Mouse (Mus musculus) forebrain, embryonic 15.5 days (tissue): ENCODE data around the gene Runx2. TPM values are rescaled to one million over a fixed set of nuclear protein-coding genes. Genes with fewer than 3 reads are reported as not detected.

ENCODE experiments used
- ATAC-seq: fragments of 200-750 bp; cut with Nextera tagmentation; replicated peaks from 2 replicates; pipeline ENCODE4 v1.8.0; 2017; ENCODE audit warnings: mild to moderate bottlenecking, moderate TSS enrichment, moderate library complexity
- H3K27ac ChIP-seq: fragments of 300-500 bp; sonication (generic); replicated peaks from 2 replicates; pipeline ENCODE4 v1.5.1; 2015; ENCODE audit warnings: mild to moderate bottlenecking, inconsistent platforms
- H3K27me3 ChIP-seq: fragments of 300-500 bp; sonication (generic); 2 replicates; pipeline ENCODE4 v1.6.1; 2015; ENCODE audit warnings: inconsistent platforms
- H3K36me3 ChIP-seq: fragments of 300-500 bp; sonication (generic); 2 replicates; pipeline ENCODE4 v1.6.1; 2015; ENCODE audit warnings: mild to moderate bottlenecking, inconsistent platforms
- H3K4me1 ChIP-seq: fragments of 300-500 bp; sonication (generic); 2 replicates; pipeline ENCODE4 v1.6.1; 2015; ENCODE audit warnings: inconsistent platforms
- H3K4me2 ChIP-seq: fragments of 300-500 bp; sonication (generic); replicated peaks from 2 replicates; pipeline ENCODE4 v1.6.1; 2015; ENCODE audit warnings: mild to moderate bottlenecking, inconsistent platforms
- H3K4me3 ChIP-seq: fragments of 300-500 bp; sonication (generic); 2 replicates; pipeline ENCODE4 v1.5.1; 2015; ENCODE audit warnings: mild to moderate bottlenecking, inconsistent platforms
- H3K9ac ChIP-seq: fragments of 300-500 bp; sonication (generic); replicated peaks from 2 replicates; pipeline ENCODE4 v1.6.1; 2015; ENCODE audit warnings: mild to moderate bottlenecking, inconsistent platforms
- H3K9me3 ChIP-seq: fragments of 300-500 bp; sonication (generic); 2 replicates; pipeline ENCODE4 v1.6.1; 2016; ENCODE audit warnings: inconsistent platforms
- WGBS: fragments of 180-500 bp; shearing (Covaris S2); methylation state at CpG from one replicate; pipeline ENCODE4 v1.1.7; 2015; ENCODE audit warnings: mixed read lengths; 5-methylcytosine and 5-hydroxymethylcytosine counted together
- polyA plus RNA-seq: library from polyadenylated mRNA; unstranded; fragments of >200 nt; fragmentation: Nextera tagmentation; extraction: Ambion mirVana; gene quantifications from 2 replicates; pipeline ENCODE4 v1.2.1, GENCODE M21; 2015

Runx2 gene
- polyA plus RNA-seq, 1 experiment from 2014 or later = 0.31 TPM

DNA sequence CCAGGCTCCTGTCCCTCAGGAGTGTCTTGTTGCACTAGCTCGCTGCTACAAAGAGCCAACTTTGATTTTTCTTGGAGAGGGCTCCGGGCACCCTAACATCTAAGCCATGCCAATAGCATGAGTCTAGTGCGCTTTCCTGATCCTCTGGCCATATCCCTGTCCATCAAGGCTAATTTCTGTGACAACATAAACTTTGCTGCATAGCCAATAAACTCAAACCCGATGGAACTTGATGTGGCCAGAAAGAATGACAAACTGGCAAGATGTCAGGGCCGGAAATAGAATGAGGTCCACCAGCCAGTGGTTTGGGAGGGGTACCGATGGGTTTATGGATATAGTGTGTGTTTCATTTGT is 221.9 kb downstream of the Runx2 start:
- no peaks in the 10 kb centered on the region for H3K9me3 ChIP-seq
- ATAC-seq = no peak
- no peaks in the 10 kb centered on the region for H3K36me3 ChIP-seq
- H3K27ac ChIP-seq = no peak overlapping the region
- 95% methylated on average over 6 of the region's 6 CpGs for WGBS
- no peaks in the 10 kb centered on the region for H3K27me3 ChIP-seq
- H3K4me2 ChIP-seq = no peak overlapping the region
- no peak overlapping the region for H3K4me3 ChIP-seq
- H3K9ac ChIP-seq = no peak overlapping the region
- 0 out of 2 replicates have a peak, but pooled peaks cover 1% of the 10 kb centered on the region for H3K4me1 ChIP-seq

DNA sequence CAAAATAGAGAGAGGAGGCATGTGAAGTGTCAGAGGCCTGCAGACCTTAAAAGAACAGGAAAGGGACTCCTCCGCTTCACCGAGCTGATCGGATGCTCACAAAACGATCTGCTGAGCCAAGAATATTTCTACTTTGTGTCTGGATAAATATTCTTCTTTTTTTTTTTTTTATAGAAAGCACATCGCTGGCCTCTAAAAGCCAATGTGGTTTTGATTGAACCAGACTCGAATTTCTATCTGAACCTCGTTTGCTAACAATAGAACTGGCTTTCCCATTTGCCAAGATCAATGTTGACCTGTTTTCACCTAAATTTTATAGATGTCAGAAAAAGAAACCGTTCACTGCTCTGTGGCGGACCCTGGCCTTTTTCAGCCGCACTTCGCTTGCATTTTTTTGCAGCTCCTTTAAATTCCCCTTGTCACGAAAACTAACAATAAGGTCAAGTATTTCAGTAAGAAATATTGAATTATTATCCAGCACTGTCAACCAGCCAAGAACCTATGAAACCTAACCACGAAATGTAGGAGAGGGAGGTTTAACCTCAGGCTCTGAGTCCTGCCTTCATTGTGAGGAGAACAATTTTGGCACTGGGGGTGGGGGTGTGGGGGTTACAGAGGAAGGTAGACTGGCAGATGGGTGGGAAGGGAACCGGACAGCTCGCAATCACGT is 222.4 kb downstream of the Runx2 start:
- Histone ChIP-seq H3K4me2 (no peak overlapping the region), H3K4me3 (no peak overlapping the region), H3K27me3 (no peaks in the 10 kb centered on the region), H3K36me3 (no peaks in the 10 kb centered on the region), H3K9ac (no peak overlapping the region), H3K4me1 (no peaks in the 10 kb centered on the region), H3K9me3 (no peaks in the 10 kb centered on the region), H3K27ac (no peak overlapping the region)
- ATAC-seq = no peak
- 82% methylated on average over 16 of the region's 16 CpGs for WGBS

DNA sequence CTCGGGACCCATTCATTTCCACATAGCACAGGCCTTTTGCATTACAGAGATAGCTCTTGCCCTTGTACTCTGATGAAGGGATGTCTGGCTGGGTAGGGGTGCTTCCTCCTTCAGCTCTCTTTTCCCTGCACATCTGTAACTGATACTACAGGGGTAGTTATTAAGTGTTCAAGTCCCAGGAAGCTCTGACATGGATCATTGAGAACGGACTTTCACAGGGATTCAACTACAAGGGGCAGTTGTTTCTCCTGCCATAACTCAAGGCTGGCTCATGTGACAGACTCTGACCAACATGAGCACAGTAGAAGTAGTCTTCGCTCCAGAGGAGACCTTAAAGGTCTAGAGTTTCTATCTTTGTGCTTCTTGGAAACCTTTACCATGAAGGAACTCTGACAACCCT is 226.1 kb downstream of the Runx2 start:
- no peaks in the 10 kb centered on the region for H3K36me3 ChIP-seq
- no peak overlapping the region for H3K4me2 ChIP-seq
- H3K27ac ChIP-seq = no peak overlapping the region
- 0 out of 2 replicates have a peak, but pooled peaks have one; percentile 8 for ATAC-seq
- H3K9ac ChIP-seq = no peak overlapping the region
- H3K4me1 ChIP-seq = no peaks in the 10 kb centered on the region
- H3K9me3 ChIP-seq = no peaks in the 10 kb centered on the region
- no peak overlapping the region for H3K4me3 ChIP-seq
- H3K27me3 ChIP-seq = no peaks in the 10 kb centered on the region
- WGBS = 57% methylated on average over 3 of the region's 3 CpGs

- Histone ChIP-seq H3K4me2 (no peak overlapping the region), H3K9me3 (no peaks in the 10 kb centered on the region), H3K27me3 (no peaks in the 10 kb centered on the region), H3K4me3 (no peak overlapping the region), H3K9ac (no peak overlapping the region), H3K4me1 (no peaks in the 10 kb centered on the region), H3K27ac (no peak overlapping the region), H3K36me3 (no peaks in the 10 kb centered on the region)
- 0 out of 2 replicates have a peak, but pooled peaks have one; percentile 35 for ATAC-seq
- WGBS = 2% methylated on average over 3 of the region's 3 CpGs
Observed at GRCm38 (mm10) chr17:44588020-44588419, 226.6 kb downstream of the Runx2 start.

DNA sequence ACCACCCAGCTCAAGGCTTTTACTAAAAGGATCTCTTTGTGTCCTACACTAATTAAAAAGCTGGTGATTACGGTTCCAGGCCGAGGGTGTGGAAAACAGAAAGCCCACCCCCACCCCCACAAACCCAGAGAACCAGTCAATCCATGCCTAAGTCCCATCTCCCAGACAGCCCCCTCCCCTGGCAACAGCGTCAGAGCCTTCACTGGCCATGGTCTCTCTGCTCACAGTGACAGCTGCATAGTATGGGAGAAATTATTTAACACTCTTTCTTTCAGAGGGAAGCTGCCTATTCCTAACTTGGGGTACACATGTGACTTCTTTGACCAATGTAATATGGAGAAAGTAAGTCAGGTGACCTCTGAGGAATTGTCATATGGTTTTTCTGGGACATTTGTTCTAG is 228.4 kb downstream of the Runx2 start:
- Histone ChIP-seq H3K4me2 (no peak overlapping the region), H3K36me3 (no peaks in the 10 kb centered on the region), H3K27me3 (no peaks in the 10 kb centered on the region), H3K9ac (no peak overlapping the region), H3K4me3 (no peak overlapping the region), H3K9me3 (no peaks in the 10 kb centered on the region), H3K4me1 (no peaks in the 10 kb centered on the region), H3K27ac (no peak overlapping the region)
- 30% methylated on average over 3 of the region's 3 CpGs for WGBS
- no peak for ATAC-seq

DNA sequence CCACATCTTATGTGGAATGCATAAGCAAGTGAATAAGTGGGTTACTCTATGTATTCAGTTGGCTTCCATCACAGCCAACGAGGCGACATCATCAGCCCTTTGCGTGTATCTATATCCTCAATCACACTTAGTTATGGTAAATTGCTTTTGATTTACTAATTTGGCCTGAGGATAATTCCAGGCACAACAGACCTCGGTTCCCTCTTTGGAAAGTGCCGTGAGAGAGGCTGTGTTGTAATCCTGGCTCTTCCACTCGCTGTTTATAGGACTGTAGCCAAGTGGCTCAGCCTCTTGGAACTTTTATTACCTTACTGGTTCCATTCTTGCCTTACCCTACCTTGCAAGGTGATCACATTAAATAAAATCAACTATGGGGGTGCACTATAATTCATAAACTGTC is 229.8 kb downstream of the Runx2 start:
- WGBS = 61% methylated on average over 6 of the region's 6 CpGs
- no peaks in the 10 kb centered on the region for H3K9me3 ChIP-seq
- H3K4me1 ChIP-seq = no peaks in the 10 kb centered on the region
- H3K27me3 ChIP-seq = no peaks in the 10 kb centered on the region
- H3K9ac ChIP-seq = no peak overlapping the region
- H3K36me3 ChIP-seq = no peaks in the 10 kb centered on the region
- no peak overlapping the region for H3K4me2 ChIP-seq
- no peak for ATAC-seq
- no peak overlapping the region for H3K27ac ChIP-seq
- no peak overlapping the region for H3K4me3 ChIP-seq

DNA sequence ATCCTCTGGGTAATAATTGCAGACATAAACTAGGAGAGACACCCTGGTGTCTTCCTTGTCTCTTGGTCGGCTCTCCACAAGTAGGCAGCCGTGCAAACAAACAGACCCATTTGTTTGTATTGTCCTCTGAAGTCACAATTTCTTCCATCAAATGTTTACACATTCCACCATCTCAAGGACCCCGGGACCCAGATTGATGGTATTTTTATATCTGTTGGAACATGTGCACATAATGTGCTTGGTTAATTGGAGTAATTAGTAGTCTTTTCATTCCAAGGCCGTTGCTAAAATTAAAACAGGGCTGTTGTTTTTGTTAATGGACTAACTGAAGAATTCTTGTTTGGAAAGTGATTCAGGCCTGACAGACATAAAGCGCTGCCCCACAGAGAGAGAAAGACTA is 236.8 kb downstream of the Runx2 start:
- WGBS = 29% methylated on average over 5 of the region's 5 CpGs
- Histone ChIP-seq H3K27ac (no peak overlapping the region), H3K36me3 (no peaks in the 10 kb centered on the region), H3K27me3 (no peaks in the 10 kb centered on the region), H3K4me1 (no peaks in the 10 kb centered on the region), H3K4me3 (no peak overlapping the region), H3K4me2 (no peak overlapping the region), H3K9me3 (no peaks in the 10 kb centered on the region), H3K9ac (no peak overlapping the region)
- ATAC-seq = no peak

DNA sequence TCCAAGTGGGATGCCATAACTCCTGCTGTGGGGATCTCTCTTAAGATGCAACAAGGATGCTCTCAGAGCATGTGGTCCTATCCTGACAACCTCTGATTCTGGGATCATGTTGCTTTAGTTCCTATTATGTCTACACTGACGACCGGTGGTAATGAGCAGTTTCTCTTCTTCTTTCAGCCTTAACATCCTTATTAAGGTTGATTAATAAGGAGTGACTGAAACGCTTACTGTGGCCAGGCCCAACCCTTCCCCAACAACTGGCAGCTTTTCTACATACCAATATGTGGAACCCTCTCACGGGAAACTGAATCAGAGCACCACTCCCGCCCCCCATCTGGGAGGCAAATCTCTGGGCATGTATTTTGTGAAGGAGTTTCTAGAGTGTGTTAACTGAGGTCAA is 243.7 kb downstream of the Runx2 start:
- ATAC-seq = no peak
- H3K4me3 ChIP-seq = no peak overlapping the region
- H3K27ac ChIP-seq = no peak overlapping the region
- H3K9me3 ChIP-seq = no peaks in the 10 kb centered on the region
- no peaks in the 10 kb centered on the region for H3K27me3 ChIP-seq
- WGBS = 60% methylated on average over 5 of the region's 5 CpGs
- H3K4me2 ChIP-seq = no peak overlapping the region
- H3K9ac ChIP-seq = no peak overlapping the region
- no peaks in the 10 kb centered on the region for H3K4me1 ChIP-seq
- no peaks in the 10 kb centered on the region for H3K36me3 ChIP-seq

DNA sequence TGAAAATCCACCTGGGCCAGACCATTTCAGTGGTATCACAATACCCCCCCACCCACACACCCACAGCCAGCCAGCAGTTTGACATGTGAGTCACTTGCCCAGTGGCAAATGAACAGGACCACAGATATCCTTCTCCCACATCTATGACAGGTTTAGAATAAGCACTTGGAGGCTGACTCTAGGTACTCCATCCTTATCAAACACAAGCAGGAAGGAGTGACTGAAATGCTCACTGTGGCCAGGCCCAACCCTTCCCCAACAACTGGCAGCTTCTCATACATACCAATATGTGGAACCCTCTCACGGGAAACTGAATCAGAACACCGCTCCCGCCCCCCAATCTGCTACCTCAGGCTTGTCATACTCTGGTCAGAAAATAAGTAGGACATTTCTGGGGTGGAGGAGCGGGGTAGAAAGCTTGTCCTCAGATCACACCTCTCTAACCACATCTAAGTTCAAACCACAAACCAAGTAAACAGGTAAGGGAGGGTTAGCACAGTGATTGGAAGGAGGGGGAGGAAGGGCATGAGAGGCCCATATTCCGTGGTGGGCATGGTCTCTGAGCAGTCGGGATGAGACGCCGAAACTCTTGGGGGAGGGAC is 245.5 kb downstream of the Runx2 start:
- H3K4me2 ChIP-seq = no peak overlapping the region
- H3K27me3 ChIP-seq = no peaks in the 10 kb centered on the region
- ATAC-seq = no peak
- H3K9me3 ChIP-seq = no peaks in the 10 kb centered on the region
- H3K9ac ChIP-seq = no peak overlapping the region
- no peak overlapping the region for H3K4me3 ChIP-seq
- 90% methylated on average over 8 of the region's 8 CpGs for WGBS
- H3K4me1 ChIP-seq = no peaks in the 10 kb centered on the region
- no peaks in the 10 kb centered on the region for H3K36me3 ChIP-seq
- H3K27ac ChIP-seq = no peak overlapping the region

- H3K4me2 ChIP-seq = no peak overlapping the region
- H3K9me3 ChIP-seq = no peaks in the 10 kb centered on the region
- no peak overlapping the region for H3K9ac ChIP-seq
- H3K4me1 ChIP-seq = no peaks in the 10 kb centered on the region
- 91% methylated on average over 5 of the region's 5 CpGs for WGBS
- H3K27ac ChIP-seq = no peak overlapping the region
- H3K4me3 ChIP-seq = no peak overlapping the region
- no peaks in the 10 kb centered on the region for H3K27me3 ChIP-seq
- no peaks in the 10 kb centered on the region for H3K36me3 ChIP-seq
- no peak for ATAC-seq
Observed at GRCm38 (mm10) chr17:44566992-44567391, 247.6 kb downstream of the Runx2 start.

GRCm38 (mm10) chr17:44565884-44566515 is 248.6 kb downstream of the Runx2 start:
- H3K4me3 ChIP-seq = no peak overlapping the region
- no peaks in the 10 kb centered on the region for H3K27me3 ChIP-seq
- H3K4me1 ChIP-seq = no peaks in the 10 kb centered on the region
- H3K4me2 ChIP-seq = no peak overlapping the region
- ATAC-seq = no peak
- H3K9ac ChIP-seq = no peak overlapping the region
- no peak overlapping the region for H3K27ac ChIP-seq
- H3K36me3 ChIP-seq = no peaks in the 10 kb centered on the region
- no peaks in the 10 kb centered on the region for H3K9me3 ChIP-seq
- 86% methylated on average over 8 of the region's 8 CpGs for WGBS

DNA sequence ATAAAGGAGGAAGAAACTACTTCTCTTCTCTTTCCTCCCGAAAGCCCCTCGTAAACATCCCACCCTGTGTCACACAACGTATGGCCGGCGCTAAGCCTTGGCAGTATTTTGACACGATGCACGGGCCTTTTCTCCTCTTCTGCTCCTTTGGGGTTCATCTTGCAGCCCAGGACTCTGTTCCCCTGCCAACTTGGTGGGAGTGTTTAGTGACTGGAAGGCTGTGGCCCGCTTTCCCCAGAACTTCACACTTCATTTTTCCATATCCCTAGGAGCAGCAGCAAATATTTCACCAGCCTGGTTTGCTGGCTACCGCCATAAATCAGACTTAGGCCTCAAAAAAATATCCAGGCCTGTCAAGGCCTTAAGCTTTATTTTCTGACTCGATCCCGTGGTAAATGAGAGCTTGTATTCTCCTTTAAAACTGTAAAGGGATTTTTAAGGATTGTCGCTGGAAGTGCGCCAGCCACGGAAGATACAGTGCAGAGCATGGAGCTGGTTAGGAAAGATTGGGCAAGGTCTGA is 249.2 kb downstream of the Runx2 start:
- WGBS = 79% methylated on average over 14 of the region's 14 CpGs
- no peak overlapping the region for H3K9ac ChIP-seq
- ATAC-seq = no peak

More for the DNA sequence above, 249.2 kb downstream of the Runx2 start:
- no peak overlapping the region for H3K4me2 ChIP-seq
- H3K4me3 ChIP-seq = no peak overlapping the region
- H3K9me3 ChIP-seq = no peaks in the 10 kb centered on the region
- no peaks in the 10 kb centered on the region for H3K4me1 ChIP-seq
- no peak overlapping the region for H3K27ac ChIP-seq
- no peaks in the 10 kb centered on the region for H3K27me3 ChIP-seq
- no peaks in the 10 kb centered on the region for H3K36me3 ChIP-seq
